Mouse (Mus musculus): ENCODE results near the gene Dlg2.

Dlg2 gene

GRCm38 (mm10) chr7:92234476-92235202 lies 1758.2 kb downstream of the Dlg2 start:
- DNase-seq, result no peak

DNA sequence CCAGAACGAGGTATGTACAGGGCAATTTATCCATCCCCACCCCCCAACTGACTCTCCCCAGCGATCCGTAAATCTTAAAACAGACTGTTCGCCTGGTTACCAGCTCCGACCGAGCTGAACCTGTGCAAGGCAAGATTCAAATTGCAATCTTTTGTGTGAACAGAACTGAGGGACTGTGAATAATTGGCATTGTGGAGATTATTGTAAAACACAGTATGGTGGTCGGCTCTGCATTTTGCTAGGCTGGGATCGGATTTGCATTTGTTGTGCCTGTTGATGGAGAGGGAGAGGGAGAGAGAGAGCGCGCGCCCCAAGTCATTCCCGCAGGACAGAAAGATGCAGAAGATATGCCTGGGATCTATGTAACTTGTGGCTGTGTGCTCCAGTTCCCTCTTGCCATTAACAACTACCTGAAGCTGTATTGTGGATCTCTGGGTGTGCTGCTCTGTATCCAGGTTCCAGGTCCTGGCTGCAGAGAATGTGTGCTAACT lies 1759.1 kb downstream of the Dlg2 start:
- no peak for DNase-seq

- no peak for DNase-seq
These were observed 1764.4 kb downstream of the Dlg2 start for GRCm38 (mm10) chr7:92240908-92241307.

- DNase-seq, result no peak
These were observed 1771.1 kb downstream of the Dlg2 start for GRCm38 (mm10) chr7:92247594-92247993.

DNA sequence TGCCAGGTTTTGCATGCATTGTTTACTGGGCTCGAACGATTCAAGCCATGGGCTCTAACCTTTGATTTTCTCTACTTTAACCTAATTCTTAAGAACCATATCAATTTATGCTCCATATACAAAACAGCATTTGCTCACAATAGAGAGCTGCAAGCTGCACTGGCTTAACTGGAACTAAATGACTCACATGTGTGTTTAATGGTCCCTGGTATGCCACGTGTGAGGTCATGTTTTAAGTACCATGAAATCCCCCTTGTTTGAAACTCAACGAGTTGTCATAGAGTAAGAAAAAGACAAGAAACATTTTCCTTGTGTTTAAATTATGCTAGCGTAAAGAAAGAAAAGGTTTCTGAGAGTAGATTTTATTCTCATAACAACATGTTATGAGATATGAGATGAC lies 1772.1 kb downstream of the Dlg2 start:
- DNase-seq, result no peak

DNA sequence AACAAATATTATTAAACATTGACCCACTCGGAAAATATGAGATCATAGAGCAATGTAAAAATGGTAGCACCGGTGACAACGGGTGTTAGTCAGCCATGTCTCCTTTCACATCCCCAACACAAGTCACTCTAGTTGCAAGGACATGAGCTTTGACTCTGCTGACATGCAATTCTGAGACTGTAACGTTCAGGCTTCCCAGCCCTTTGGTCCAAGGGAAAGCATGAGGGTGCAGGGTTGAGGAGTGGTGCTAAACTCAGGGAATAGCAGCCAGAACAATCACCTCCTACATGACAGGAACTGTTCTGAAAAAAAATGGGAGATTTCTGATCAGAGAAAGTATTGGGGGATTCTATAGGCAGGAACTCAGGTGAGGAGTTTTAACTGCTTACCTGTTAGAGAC lies 1781.7 kb downstream of the Dlg2 start:
- DNase-seq, result no peak

- no peak for DNase-seq
These were observed 1782.2 kb downstream of the Dlg2 start for GRCm38 (mm10) chr7:92258701-92259100.

- no peak for DNase-seq
These were observed 1787.9 kb downstream of the Dlg2 start for GRCm38 (mm10) chr7:92264325-92264724.

DNA sequence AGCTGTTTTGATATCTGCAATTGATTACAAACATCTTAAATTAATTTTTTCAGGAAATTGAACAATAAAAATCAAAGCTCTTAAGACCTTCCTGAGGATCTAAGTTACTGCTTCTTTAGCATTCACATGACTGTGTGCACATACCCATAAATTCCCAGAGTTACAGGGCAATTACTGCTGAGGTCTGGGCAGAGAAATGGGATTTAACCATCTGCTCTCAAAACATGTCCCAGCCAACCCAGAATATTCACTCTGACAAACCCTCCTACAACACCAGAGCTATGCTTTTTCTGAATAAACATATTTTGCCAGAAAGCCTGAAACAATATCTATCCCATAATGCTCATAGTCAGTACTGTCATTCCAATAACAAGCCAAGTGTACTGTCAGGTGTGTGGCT lies 1788.5 kb downstream of the Dlg2 start:
- no peak for DNase-seq

GRCm38 (mm10) chr7:92275353-92275752 lies 1798.9 kb downstream of the Dlg2 start:
- no peak for DNase-seq

GRCm38 (mm10) chr7:92277629-92278028 lies 1801.2 kb downstream of the Dlg2 start:
- DNase-seq, result no peak

DNA sequence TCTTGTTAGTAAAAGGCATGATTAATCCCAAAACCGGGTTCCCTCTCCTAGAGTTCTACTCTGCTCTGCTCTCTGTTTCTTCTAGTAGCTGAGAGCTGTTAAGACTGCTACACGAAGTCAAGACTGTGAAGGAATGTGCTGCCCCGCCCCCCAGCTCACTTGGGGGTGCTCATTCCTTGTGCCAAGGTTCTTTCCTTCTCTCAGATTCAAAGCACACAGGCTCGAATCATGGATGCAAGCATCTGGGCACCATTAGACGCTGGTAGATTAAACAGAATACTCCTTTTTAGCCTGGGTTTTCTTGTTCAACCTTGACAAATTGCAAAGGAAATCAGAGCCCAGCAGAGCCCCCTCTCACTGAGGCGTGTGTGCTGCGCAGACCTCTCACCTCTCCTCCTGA lies 1804.5 kb downstream of the Dlg2 start:
- DNase-seq, result peak; percentile 3

GRCm38 (mm10) chr7:92287058-92287457 lies 1810.6 kb downstream of the Dlg2 start:
- no peak for DNase-seq

- no peak for DNase-seq
These were observed 1812.3 kb downstream of the Dlg2 start for GRCm38 (mm10) chr7:92288814-92289213.

DNA sequence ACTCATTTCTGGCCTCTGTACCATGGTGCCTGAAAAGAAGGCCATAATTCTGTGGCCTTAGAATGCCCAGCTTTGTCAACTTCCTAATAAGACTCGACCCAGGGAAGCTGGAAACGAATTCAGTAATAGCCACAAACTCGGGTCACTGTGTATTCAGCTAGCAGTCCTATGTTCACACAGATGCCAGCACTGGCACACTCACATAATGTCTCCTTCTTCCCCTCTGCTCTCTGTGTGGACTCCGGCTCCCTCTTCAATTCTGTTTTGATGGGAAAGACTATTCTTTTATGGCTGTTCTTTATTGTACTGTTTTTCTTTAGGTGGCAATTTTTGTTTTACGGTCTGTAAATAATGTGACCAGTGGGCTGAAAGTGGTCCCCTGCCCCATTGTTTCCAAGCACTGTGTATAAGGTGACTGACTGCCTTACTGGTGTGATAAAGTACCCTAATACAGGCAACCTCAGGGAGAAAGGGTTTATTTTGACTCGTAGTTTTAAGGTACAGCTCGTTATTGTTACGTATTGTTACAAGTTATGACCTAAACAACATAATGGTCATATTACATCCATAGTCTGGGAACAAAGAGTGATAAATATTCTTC lies 1816.5 kb downstream of the Dlg2 start:
- DNase-seq, result no peak

DNA sequence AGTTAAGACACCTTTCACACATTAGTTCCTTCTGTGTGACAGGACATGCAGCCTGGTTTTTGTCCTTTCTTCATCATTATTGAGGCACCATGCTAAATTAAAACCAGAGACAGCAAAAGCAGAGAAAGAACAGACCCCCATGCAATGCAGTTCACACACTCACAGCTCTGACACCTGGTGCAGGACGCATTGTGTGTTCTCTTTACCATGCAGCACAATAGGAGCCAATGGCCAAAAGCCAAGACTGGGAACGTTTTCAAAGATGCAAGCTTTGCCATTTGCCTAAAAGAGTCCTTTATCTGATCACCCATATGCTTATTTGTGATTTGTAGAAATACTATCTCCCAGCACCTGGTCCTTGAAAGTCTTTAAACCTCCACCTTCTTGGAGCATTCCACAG lies 1824.6 kb downstream of the Dlg2 start:
- DNase-seq, result no peak

- no peak for DNase-seq
These were observed 1831.2 kb downstream of the Dlg2 start for GRCm38 (mm10) chr7:92307634-92308033.

DNA sequence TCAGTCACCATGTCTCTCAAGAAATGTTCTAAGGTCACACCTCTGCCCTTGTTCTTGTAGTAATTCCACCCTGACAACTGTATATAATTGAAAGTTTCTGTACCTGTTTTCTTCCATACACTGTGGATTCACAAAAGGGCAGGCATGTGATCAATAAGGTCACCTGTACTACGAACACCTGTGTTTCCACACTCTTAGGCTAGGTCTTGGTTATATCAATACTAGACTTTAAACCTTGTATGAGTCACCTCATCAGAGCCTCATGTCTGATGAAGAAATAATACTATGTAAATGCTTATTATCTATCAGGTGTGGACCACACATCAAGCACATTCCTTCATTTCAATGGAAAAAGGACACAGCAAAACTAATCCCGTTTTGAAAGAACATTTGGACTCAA lies 1831.7 kb downstream of the Dlg2 start:
- no peak for DNase-seq

DNA sequence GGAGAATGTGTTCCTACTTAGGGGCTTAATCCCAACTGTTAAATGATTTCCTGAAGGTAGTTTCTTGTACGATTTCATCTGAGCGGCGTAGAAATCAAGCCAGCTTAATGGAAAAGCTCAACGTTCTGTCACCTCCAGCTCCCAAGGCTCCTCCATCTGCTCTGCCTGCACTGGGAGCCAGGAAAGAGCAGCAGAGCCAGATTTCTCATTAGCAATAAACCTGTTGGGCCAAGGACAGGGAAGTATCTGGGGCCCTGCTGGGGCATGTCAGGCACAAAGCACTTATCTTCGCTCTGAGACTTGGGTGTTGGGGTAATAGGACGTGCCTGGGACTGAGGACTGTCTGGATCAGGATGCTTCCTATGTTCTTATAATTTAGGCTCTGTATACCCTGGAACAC lies 1839.9 kb downstream of the Dlg2 start:
- DNase-seq, result no peak

GRCm38 (mm10) chr7:92319469-92319868 lies 1843.0 kb downstream of the Dlg2 start:
- DNase-seq, result no peak

DNA sequence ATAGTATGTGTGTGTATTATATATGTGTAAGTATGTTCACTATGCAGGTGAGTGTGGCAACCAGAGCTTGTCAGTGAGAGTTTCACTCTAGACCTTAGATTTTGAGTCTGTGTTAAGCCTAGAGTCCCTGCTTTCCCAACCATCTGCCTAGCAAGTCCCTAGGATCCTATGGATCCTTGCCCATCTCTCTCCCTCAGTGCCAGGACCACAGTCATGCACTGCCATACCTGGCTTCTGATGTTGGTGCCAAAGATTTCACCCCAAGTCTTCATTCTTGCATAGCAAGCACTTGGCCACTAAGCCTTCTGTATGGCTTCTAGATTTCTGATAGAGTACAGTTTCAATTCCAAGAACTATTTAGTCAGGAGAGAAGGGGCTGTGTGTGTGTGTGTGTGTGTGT lies 1843.7 kb downstream of the Dlg2 start:
- no peak for DNase-seq

DNA sequence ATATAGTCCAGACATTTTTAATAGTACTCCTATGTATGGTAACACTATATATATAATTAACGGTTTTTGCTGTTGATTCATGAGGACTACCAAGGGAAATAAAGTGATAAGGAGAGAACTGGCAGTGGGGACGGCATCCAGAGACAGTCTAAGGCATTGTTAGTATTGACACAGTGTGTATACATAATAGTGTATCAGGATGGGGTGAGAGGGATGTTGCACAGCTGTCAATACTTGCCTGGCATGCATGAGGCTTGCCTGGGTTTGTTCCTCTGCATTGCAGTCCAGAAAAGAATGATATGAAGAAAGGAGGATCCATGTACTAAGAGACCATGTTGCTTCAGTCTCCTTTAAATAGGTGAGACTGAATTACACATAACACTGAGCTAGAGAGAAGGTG lies 1845.3 kb downstream of the Dlg2 start:
- peak; percentile 47 for DNase-seq

DNA sequence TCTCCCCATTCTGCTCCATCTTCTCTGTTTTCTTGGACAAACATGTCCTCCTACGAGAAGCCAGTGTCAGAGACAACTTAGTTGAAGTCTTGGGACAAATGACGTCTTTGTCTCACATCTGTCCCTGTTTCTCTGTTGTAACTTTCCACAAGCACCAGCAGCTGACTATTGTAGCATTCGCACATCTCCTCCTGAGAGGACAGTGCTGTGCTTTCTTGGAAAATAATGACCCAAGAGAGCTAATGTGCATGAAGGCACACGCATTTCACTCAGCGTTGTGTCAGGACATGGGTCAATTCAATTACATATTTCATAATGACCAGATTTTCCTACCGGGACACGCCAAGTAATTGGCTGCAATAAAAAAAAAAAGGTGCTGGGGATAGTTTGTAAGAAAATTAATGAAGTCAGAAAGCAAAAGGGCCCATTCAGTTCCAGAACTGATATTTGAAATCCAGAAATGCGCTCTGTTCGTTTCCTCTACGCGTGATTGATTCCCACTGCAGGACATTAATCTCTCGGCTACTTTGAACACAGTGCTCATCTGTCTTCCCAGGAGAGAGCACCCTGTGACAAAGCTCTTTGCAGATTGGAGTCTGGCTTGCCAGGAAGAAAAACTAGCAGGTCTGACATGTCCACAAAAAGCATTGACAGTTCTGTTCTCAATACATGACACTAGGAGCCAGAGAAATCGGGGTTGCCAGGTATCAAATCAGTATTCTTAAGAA lies 1846.0 kb downstream of the Dlg2 start:
- DNase-seq, result peak; percentile 2

DNA sequence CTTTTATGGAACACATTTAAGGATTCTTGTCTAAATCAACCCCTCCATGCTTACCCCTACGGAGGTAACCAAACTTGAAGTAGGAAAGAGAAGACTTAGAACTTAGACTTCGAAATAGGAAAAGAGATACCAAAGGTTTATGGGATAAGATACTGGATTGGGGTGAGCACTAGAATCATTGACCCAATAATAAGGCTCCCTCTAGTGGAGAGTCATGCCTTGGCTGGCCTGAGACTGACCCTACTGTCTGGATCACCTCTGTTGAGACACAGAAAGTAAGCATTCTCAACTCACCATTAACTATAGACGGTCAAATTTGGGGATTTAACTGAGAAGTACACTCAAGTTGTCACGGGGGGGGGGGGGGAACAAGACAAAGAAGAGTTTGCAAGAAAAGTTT lies 1847.2 kb downstream of the Dlg2 start:
- peak; percentile 23 for DNase-seq
